Mouse (Mus musculus): ENCODE results near the gene Myo1h. TPM values are rescaled to one million over a fixed set of nuclear protein-coding genes. Genes with fewer than 3 reads are reported as not detected.

Myo1h gene
- polyA plus RNA-seq, 1 experiment from 2014 or later = 0.56 TPM

GRCm38 (mm10) chr5:114413067-114413735 lies 124.2 kb downstream of the Myo1h start:
- H3K9me3 ChIP-seq (replicated peaks) = no peaks in the 10 kb centered on the region
- no peaks in the 10 kb centered on the region for H3K4me1 ChIP-seq
- 89% methylated on average over 16 of the region's 16 CpGs for WGBS
- no peak overlapping the region for H3K27ac ChIP-seq
- no peak overlapping the region for H3K9ac ChIP-seq
- H3K4me2 ChIP-seq = no peak overlapping the region
- ATAC-seq = no peak
- H3K36me3 ChIP-seq (ENCODE audit: poor library complexity, severe bottlenecking) = peaks cover 100% of the 10 kb centered on the region
- H3K27me3 ChIP-seq = no peaks in the 10 kb centered on the region
- H3K4me3 ChIP-seq = no peak overlapping the region

Small RNAs within 50 kb of the gene (microRNA-seq; reads per million reads assigned to microRNA genes)
- not detected for gene Mir7027

Other genes starting within 250 kb of the Myo1h start
- gene Usp30, start 223.7 kb upstream of the Myo1h start, polyA plus RNA-seq (2015; fragmentation: Nextera tagmentation; extraction: Ambion mirVana) = 16.2 and 17.7 TPM in 2 replicates
- 52.2 and 57.1 TPM in 2 replicates for gene Svop, start 197.6 kb upstream of the Myo1h start, polyA plus RNA-seq (2015; fragmentation: Nextera tagmentation; extraction: Ambion mirVana)
- gene Alkbh2, start 160.9 kb upstream of the Myo1h start, polyA plus RNA-seq (2015; fragmentation: Nextera tagmentation; extraction: Ambion mirVana) = 6.7 and 9.0 TPM in 2 replicates
- gene Ung, start 158.8 kb upstream of the Myo1h start, polyA plus RNA-seq (2015; fragmentation: Nextera tagmentation; extraction: Ambion mirVana) = 45.3 and 46.6 TPM in 2 replicates
- gene Acacb, start 142.6 kb upstream of the Myo1h start, polyA plus RNA-seq (2015; fragmentation: Nextera tagmentation; extraction: Ambion mirVana) = 0.96 and 1.5 TPM in 2 replicates
- 0.12 and 0.31 TPM in 2 replicates for gene Foxn4, start 15.4 kb upstream of the Myo1h start, polyA plus RNA-seq (2015; fragmentation: Nextera tagmentation; extraction: Ambion mirVana)
- 81.3 and 89.7 TPM in 2 replicates for gene Kctd10, start 91.3 kb downstream of the Myo1h start, polyA plus RNA-seq (2015; fragmentation: Nextera tagmentation; extraction: Ambion mirVana)
- gene Ube3b, start 91.4 kb downstream of the Myo1h start, polyA plus RNA-seq (2015; fragmentation: Nextera tagmentation; extraction: Ambion mirVana) = 34.0 and 41.7 TPM in 2 replicates
- gene Mmab, start 154.9 kb downstream of the Myo1h start, polyA plus RNA-seq (2015; fragmentation: Nextera tagmentation; extraction: Ambion mirVana) = 18.9 and 20.8 TPM in 2 replicates
- 44.4 and 50.7 TPM in 2 replicates for gene Mvk, start 155.1 kb downstream of the Myo1h start, polyA plus RNA-seq (2015; fragmentation: Nextera tagmentation; extraction: Ambion mirVana)

All from forebrain, embryonic 13.5 days (tissue).